Comparison of ENCODE assay signal across 8 mouse cellular contexts in genomic region chr8:117297913-117298518, GRCm38 (mm10). TPM values are rescaled to one million over a fixed set of nuclear protein-coding genes. Genes with fewer than 3 reads are reported as not detected.
DNase-seq lines count a peak whose midpoint lies in the region; ATAC-seq lines count a peak whose summit lies in the region.

No protein-coding gene starts in this region.

- H3K4me3 ChIP-seq in kidney, embryonic 15.5 days (replicated peaks) = no peak overlapping the region

- H3K4me1 ChIP-seq in kidney, embryonic 15.5 days = peaks cover 70% of the 10 kb centered on the region

- H3K4me2 ChIP-seq in kidney, embryonic 15.5 days = no peak overlapping the region

- peak; percentile 56 for DNase-seq in adrenal gland, adult 2 months
- DNase-seq in adrenal gland, postnatal 4 days (ENCODE audit: low spot score in 2 of 2) = no peak
- peak; percentile 77 for DNase-seq in lung, postnatal 36 days
- no peak for DNase-seq in left cerebral cortex, postnatal 36 days (ENCODE audit: low spot score in 2 of 2)
- DNase-seq in right cerebral cortex, postnatal 14 days = no peak
- DNase-seq in natural killer cell, adult 2 months (ENCODE audit: low spot score in 2 of 2) = no peak

- peak overlapping the region; percentile 76 for H3K27ac ChIP-seq in kidney, embryonic 15.5 days

- peak; percentile 92 for ATAC-seq in erythroid progenitor cell, adult 5-6 weeks (replicated peaks; ENCODE audit: low FRiP score, poor library complexity, severe bottlenecking)
- ATAC-seq in kidney, embryonic 15.5 days (replicated peaks; ENCODE audit: low FRiP score) = peak; percentile 66

- WGBS in kidney, embryonic 15.5 days = 64% methylated on average over 12 of the region's 12 CpGs

- no peaks in the 10 kb centered on the region for H3K27me3 ChIP-seq in kidney, embryonic 15.5 days

- no peaks in the 10 kb centered on the region for H3K36me3 ChIP-seq in kidney, embryonic 15.5 days

- H3K9ac ChIP-seq in kidney, embryonic 15.5 days = no peak overlapping the region

- intact Hi-C loops in left cerebral cortex, postnatal 36 days (cut with DNase I) = no loop called here

- H3K9me3 ChIP-seq in kidney, embryonic 15.5 days (replicated peaks) = no peaks in the 10 kb centered on the region

RNA-seq across cellular contexts. Expression of gene Cmip, which starts 41.2 kb away (rescaled TPM):
- 100 to 1,000 TPM in 1 of 2 experiments, 10 to 100 TPM in 1; 99.3 to 171 TPM for total RNA-seq in adrenal gland, adult 2 months (2021)
- polyA plus RNA-seq in adrenal gland, adult 2 months (2012; rRNA removed) = 104 and 133 TPM in 2 replicates
- total RNA-seq in adrenal gland, postnatal 4 days (2021) = 100 to 1,000 TPM; 120 to 133 TPM
- 50.3 and 64.2 TPM in 2 replicates for total RNA-seq in erythroid progenitor cell, adult 5-6 weeks (2015; ENCODE audit: low replicate concordance)
- total RNA-seq in erythroid progenitor cell, adult 5-6 weeks (2017; ENCODE audit: low replicate concordance) = 42.0 and 49.3 TPM in 2 replicates
- polyA plus RNA-seq in kidney, embryonic 15.5 days (2015; fragmentation: Nextera tagmentation; extraction: Ambion mirVana) = 20.5 and 21.8 TPM in 2 replicates
- 100 to 1,000 TPM; 333 to 339 TPM for total RNA-seq in left cerebral cortex, postnatal 36 days (2021)

Comparison
In these comparisons a context has a peak if more than half of its experiments do, and no peak if none do; other contexts are left out.
1. DNase-seq: peak in adrenal gland, adult 2 months (single experiment) and lung, postnatal 36 days (single experiment); none in adrenal gland, postnatal 4 days (0 of 2), left cerebral cortex, postnatal 36 days (0 of 2), right cerebral cortex, postnatal 14 days (single experiment) and natural killer cell, adult 2 months (0 of 2).